Mouse (Mus musculus): ENCODE data around the gene Irf6.

Gene Irf6

GRCm38 (mm10) chr1:193200640-193201382 is 47.9 kb downstream of the Irf6 start:
- DNase-seq: no peak

- DNase-seq: no peak
Observed at GRCm38 (mm10) chr1:193201383-193201778, 48.5 kb downstream of the Irf6 start, which contains the start of gene Traf3ip3. Traf3ip3 (minus strand) TSS chr1:193201703.

GRCm38 (mm10) chr1:193203821-193204220 is 50.9 kb downstream of the Irf6 start:
- no peak for DNase-seq

GRCm38 (mm10) chr1:193205431-193205830 is 52.5 kb downstream of the Irf6 start:
- no peak for DNase-seq

- no peak for DNase-seq
Observed at GRCm38 (mm10) chr1:193207503-193207902, 54.6 kb downstream of the Irf6 start, which contains the start of gene Lamb3. Lamb3 (plus strand) TSS chr1:193207699.

GRCm38 (mm10) chr1:193208178-193208577 is 55.3 kb downstream of the Irf6 start:
- DNase-seq: peak; percentile 68

- no peak for DNase-seq
Observed at GRCm38 (mm10) chr1:193211371-193211770, 58.5 kb downstream of the Irf6 start.

GRCm38 (mm10) chr1:193214053-193214452 is 61.1 kb downstream of the Irf6 start:
- no peak for DNase-seq

GRCm38 (mm10) chr1:193216000-193216399 is 63.1 kb downstream of the Irf6 start:
- no peak for DNase-seq

GRCm38 (mm10) chr1:193220408-193220807 is 67.5 kb downstream of the Irf6 start:
- no peak for DNase-seq

Measured in right cerebral cortex, postnatal 14 days (tissue).